Mouse (Mus musculus) heart, embryonic 15.5 days (tissue): ENCODE results near the gene Slit3. TPM values are rescaled to one million over a fixed set of nuclear protein-coding genes. Genes with fewer than 3 reads are reported as not detected.

Experiments
- ATAC-seq: fragments of 200-750 bp; cut with Nextera tagmentation; replicated peaks from 2 replicates; pipeline ENCODE4 v1.8.0; 2017; ENCODE audit warnings: low read depth, moderate TSS enrichment; ENCODE audit not compliant: insufficient number of reproducible peaks, insufficient read depth, low FRiP score
- H3K27ac ChIP-seq: fragments of 300-500 bp; sonication (generic); 2 replicates; pipeline ENCODE4 v1.5.1; 2015; ENCODE audit warnings: mild to moderate bottlenecking, inconsistent platforms
- H3K27me3 ChIP-seq: fragments of 300-500 bp; sonication (generic); 2 replicates; pipeline ENCODE4 v1.6.1; 2015; ENCODE audit warnings: inconsistent platforms
- H3K36me3 ChIP-seq: fragments of 300-500 bp; sonication (generic); 2 replicates; pipeline ENCODE4 v1.6.1; 2015; ENCODE audit warnings: mild to moderate bottlenecking, inconsistent platforms
- H3K4me1 ChIP-seq: fragments of 300-500 bp; sonication (generic); replicated peaks from 2 replicates; pipeline ENCODE4 v1.6.1; 2015; ENCODE audit warnings: inconsistent platforms
- H3K4me2 ChIP-seq: fragments of 300-500 bp; sonication (generic); 2 replicates; pipeline ENCODE4 v1.6.1; 2015; ENCODE audit warnings: inconsistent platforms, mild to moderate bottlenecking, moderate library complexity
- H3K4me3 ChIP-seq: fragments of 300-500 bp; sonication (generic); 2 replicates; pipeline ENCODE4 v1.5.1; 2015; ENCODE audit warnings: mild to moderate bottlenecking, inconsistent platforms
- H3K9ac ChIP-seq: fragments of 300-500 bp; sonication (generic); 2 replicates; pipeline ENCODE4 v1.6.1; 2015; ENCODE audit warnings: mild to moderate bottlenecking, inconsistent platforms
- H3K9me3 ChIP-seq: fragments of 300-500 bp; sonication (generic); replicated peaks from 2 replicates; pipeline ENCODE4 v1.6.1; 2016; ENCODE audit warnings: inconsistent platforms
- WGBS: fragments of 180-500 bp; shearing (Covaris S2); methylation state at CpG from one replicate; pipeline ENCODE4 v1.1.7; 2015; ENCODE audit warnings: mixed read lengths; 5-methylcytosine and 5-hydroxymethylcytosine counted together
- polyA plus RNA-seq: library from polyadenylated mRNA; unstranded; fragments of >200 nt; fragmentation: Nextera tagmentation; extraction: Ambion mirVana; gene quantifications from 2 replicates; pipeline ENCODE4 v1.2.1, GENCODE M21; 2015

Slit3 gene
- polyA plus RNA-seq, 1 experiment from 2014 or later: 11.3 TPM

- H3K4me2 ChIP-seq: no peak overlapping the region
- no peaks in the 10 kb centered on the region for H3K36me3 ChIP-seq
- H3K9me3 ChIP-seq: no peaks in the 10 kb centered on the region
- H3K27me3 ChIP-seq: no peaks in the 10 kb centered on the region
- H3K4me1 ChIP-seq: no peaks in the 10 kb centered on the region; the same call in 1 of the 2 replicates
- H3K27ac ChIP-seq: no peak overlapping the region
- WGBS: 29% methylated on average over 5 of the region's 5 CpGs
- no peak overlapping the region for H3K9ac ChIP-seq
- H3K4me3 ChIP-seq: no peak overlapping the region
- ATAC-seq: no peak
Observed at GRCm38 (mm10) chr11:35096538-35096937, 24.5 kb upstream of the Slit3 start.

- Histone ChIP-seq H3K4me3 (no peak overlapping the region), H3K4me1 (no peaks in the 10 kb centered on the region), H3K36me3 (no peaks in the 10 kb centered on the region), H3K4me2 (no peak overlapping the region), H3K9me3 (no peaks in the 10 kb centered on the region), H3K27me3 (no peaks in the 10 kb centered on the region), H3K9ac (no peak overlapping the region), H3K27ac (no peak overlapping the region)
- 49% methylated on average over 4 of the region's 4 CpGs for WGBS
- ATAC-seq: no peak
Observed at GRCm38 (mm10) chr11:35109781-35110180, 11.2 kb upstream of the Slit3 start.

GRCm38 (mm10) chr11:35110784-35111183 lies 10.2 kb upstream of the Slit3 start:
- no peaks in the 10 kb centered on the region for H3K9me3 ChIP-seq
- no peaks in the 10 kb centered on the region for H3K36me3 ChIP-seq
- H3K9ac ChIP-seq: no peak overlapping the region
- H3K27me3 ChIP-seq: no peaks in the 10 kb centered on the region
- H3K4me2 ChIP-seq: no peak overlapping the region
- H3K4me1 ChIP-seq: no peaks in the 10 kb centered on the region
- no peak for ATAC-seq
- H3K27ac ChIP-seq: no peak overlapping the region
- no peak overlapping the region for H3K4me3 ChIP-seq
- whole genome bisulfite sequencing: 56% methylated on average over 2 of the region's 2 CpGs

- no peak overlapping the region for H3K4me2 ChIP-seq
- H3K4me1 ChIP-seq: no peaks in the 10 kb centered on the region
- H3K36me3 ChIP-seq: no peaks in the 10 kb centered on the region
- no peak for ATAC-seq
- H3K9ac ChIP-seq: no peak overlapping the region
- no peak overlapping the region for H3K27ac ChIP-seq
- no peaks in the 10 kb centered on the region for H3K27me3 ChIP-seq
- 76% methylated on average over 1 of the region's 1 CpGs for WGBS
- H3K9me3 ChIP-seq: no peaks in the 10 kb centered on the region
- H3K4me3 ChIP-seq: no peak overlapping the region
Observed at GRCm38 (mm10) chr11:35113290-35113689, 7.7 kb upstream of the Slit3 start.

- 81% methylated on average over 3 of the region's 3 CpGs for WGBS
Observed at GRCm38 (mm10) chr11:35116436-35116835, 4.6 kb upstream of the Slit3 start.

GRCm38 (mm10) chr11:35117871-35118270 lies 3.2 kb upstream of the Slit3 start:
- H3K4me2 ChIP-seq: no peak overlapping the region
- no peak overlapping the region for H3K4me3 ChIP-seq
- H3K4me1 ChIP-seq: peaks cover 20% of the 10 kb centered on the region
- H3K27me3 ChIP-seq: peaks cover 20% of the 10 kb centered on the region
- no peaks in the 10 kb centered on the region for H3K36me3 ChIP-seq
- H3K27ac ChIP-seq: no peak overlapping the region
- no peak overlapping the region for H3K9ac ChIP-seq
- no peak for ATAC-seq
- 89% methylated on average over 3 of the region's 3 CpGs for WGBS
- no peaks in the 10 kb centered on the region for H3K9me3 ChIP-seq

More at GRCm38 (mm10) chr11:35116436-35116835, 4.6 kb upstream of the Slit3 start:
- H3K27ac ChIP-seq: no peak overlapping the region
- no peak for ATAC-seq
- peaks cover 15% of the 10 kb centered on the region for H3K27me3 ChIP-seq
- H3K9me3 ChIP-seq: no peaks in the 10 kb centered on the region
- H3K4me2 ChIP-seq: no peak overlapping the region
- H3K36me3 ChIP-seq: no peaks in the 10 kb centered on the region
- H3K4me1 ChIP-seq: peaks cover 15% of the 10 kb centered on the region
- H3K4me3 ChIP-seq: no peak overlapping the region
- H3K9ac ChIP-seq: no peak overlapping the region

- Histone ChIP-seq H3K27ac (no peak overlapping the region), H3K9ac (no peak overlapping the region), H3K27me3 (peaks cover 29% of the 10 kb centered on the region), H3K4me1 (peaks cover 24% of the 10 kb centered on the region), H3K36me3 (no peaks in the 10 kb centered on the region), H3K4me2 (no peak overlapping the region), H3K9me3 (no peaks in the 10 kb centered on the region), H3K4me3 (no peak overlapping the region)
- ATAC-seq: no peak
- WGBS: 66% methylated on average over 6 of the region's 6 CpGs
Observed at GRCm38 (mm10) chr11:35118731-35119130, 2.3 kb upstream of the Slit3 start.

- no peak overlapping the region for H3K27ac ChIP-seq
- H3K9me3 ChIP-seq: no peaks in the 10 kb centered on the region
- 8% methylated on average over 6 of the region's 6 CpGs for WGBS
- H3K4me3 ChIP-seq: no peak overlapping the region
- H3K4me1 ChIP-seq: peaks cover 26% of the 10 kb centered on the region
- H3K4me2 ChIP-seq: no peak overlapping the region
- no peak overlapping the region for H3K9ac ChIP-seq
- ATAC-seq: no peak
- H3K36me3 ChIP-seq: no peaks in the 10 kb centered on the region
- H3K27me3 ChIP-seq: peaks cover 31% of the 10 kb centered on the region
Observed at GRCm38 (mm10) chr11:35119360-35119759, 1.7 kb upstream of the Slit3 start.

- H3K9ac ChIP-seq: no peak overlapping the region
- no peak for ATAC-seq
- peaks cover 31% of the 10 kb centered on the region for H3K27me3 ChIP-seq
- 26% methylated on average over 5 of the region's 5 CpGs for WGBS
- no peak overlapping the region for H3K4me3 ChIP-seq
- H3K36me3 ChIP-seq: no peaks in the 10 kb centered on the region
- no peaks in the 10 kb centered on the region for H3K9me3 ChIP-seq
- peaks cover 32% of the 10 kb centered on the region for H3K4me1 ChIP-seq
- no peak overlapping the region for H3K27ac ChIP-seq
- H3K4me2 ChIP-seq: no peak overlapping the region
Observed at GRCm38 (mm10) chr11:35120076-35120475, 948 bp upstream of the Slit3 start.

GRCm38 (mm10) chr11:35121611-35121959 lies 561 bp downstream of the Slit3 start:
- H3K4me2 ChIP-seq: peak overlapping the region; percentile 94
- H3K9me3 ChIP-seq: no peaks in the 10 kb centered on the region
- peak overlapping the region; percentile 62 for H3K9ac ChIP-seq
- peaks cover 31% of the 10 kb centered on the region for H3K27me3 ChIP-seq
- H3K4me1 ChIP-seq: peaks cover 32% of the 10 kb centered on the region
- peak overlapping the region; percentile 24 for H3K27ac ChIP-seq
- no peak for ATAC-seq
- H3K36me3 ChIP-seq: no peaks in the 10 kb centered on the region
- peak overlapping the region; percentile 72 for H3K4me3 ChIP-seq
- WGBS: under 1% methylated on average over 27 of the region's 27 CpGs

GRCm38 (mm10) chr11:35122091-35122811 lies 1.2 kb downstream of the Slit3 start:
- Histone ChIP-seq H3K9me3 (no peaks in the 10 kb centered on the region), H3K4me2 (peak overlapping the region; percentile 94), H3K9ac (peak overlapping the region; percentile 62; the same call in 1 of the 2 replicates), H3K36me3 (no peaks in the 10 kb centered on the region), H3K4me3 (peak overlapping the region; percentile 72), H3K4me1 (peaks cover 32% of the 10 kb centered on the region), H3K27me3 (peaks cover 31% of the 10 kb centered on the region), H3K27ac (0 out of 2 replicates have a peak overlapping the region, but pooled peaks have one; percentile 24)
- WGBS: 4% methylated on average over 23 of the region's 23 CpGs
- no peak for ATAC-seq
